Mouse (Mus musculus) heart, adult 2 months (tissue): ENCODE measurements around the gene Rgl1.

ENCODE experiments used
- CTCF ChIP-seq: fragments of 200-600 bp; IDR thresholded peaks from 2 replicates; pipeline ENCODE4 v1.8.1; 2022; ENCODE audit warnings: antibody characterized with exemption, mild to moderate bottlenecking, moderate library complexity
- EP300 ChIP-seq: fragments of 200-500 bp; IDR thresholded peaks from 2 replicates; pipeline ENCODE4 v1.6.1; 2011; ENCODE audit warnings: low read depth, low read length, control low read depth; ENCODE audit not compliant: insufficient read depth
- POLR2A ChIP-seq: fragments of 200-500 bp; IDR thresholded peaks from 2 replicates; pipeline ENCODE4 v1.6.1; 2011; ENCODE audit warnings: mild to moderate bottlenecking, low read depth, low read length, control low read depth; ENCODE audit not compliant: insufficient read depth

DNA sequence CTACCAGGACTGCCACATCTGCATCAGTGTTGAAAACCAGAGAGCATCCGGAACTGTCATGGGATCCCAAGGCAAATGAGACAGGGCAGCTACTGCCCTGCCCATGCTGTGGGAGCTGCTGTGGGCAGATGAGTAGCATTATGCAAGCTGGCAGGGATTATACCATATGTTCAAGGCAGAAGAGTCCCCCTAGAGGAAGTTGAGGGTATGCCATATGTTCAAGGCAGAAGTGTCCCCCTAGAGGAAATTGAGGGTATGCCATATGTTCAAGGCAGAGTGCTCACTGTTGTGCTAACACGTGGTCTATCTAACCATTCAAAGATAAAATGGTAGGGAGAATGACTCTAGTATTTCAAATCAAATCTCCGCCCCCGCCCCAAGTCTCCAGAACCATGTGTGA, 254.9 kb downstream of the Rgl1 start:
- TF ChIP-seq CTCF (peak; percentile 89), EP300 (peak; percentile 61; the same call in 1 of the 2 replicates), POLR2A (no peak)
